Mouse (Mus musculus) yolk sac, embryonic 10.5 days (tissue): ENCODE data around the gene Mfsd6.
A peak's percentile ranks its signal among the peaks of the same experiment; 100 is the strongest.

Source experiments
- DNase-seq: peaks from one replicate; pipeline ENCODE4 v3.0.0-alpha.2; 2017; ENCODE audit warnings: low spot score

Mfsd6 gene

GRCm38 (mm10) chr1:52640266-52640665 lies 87.0 kb downstream of the Mfsd6 start:
- DNase-seq = peak; percentile 51

GRCm38 (mm10) chr1:52639090-52639489 lies 88.2 kb downstream of the Mfsd6 start:
- DNase-seq = no peak

GRCm38 (mm10) chr1:52638101-52638500 lies 89.2 kb downstream of the Mfsd6 start:
- DNase-seq = no peak

GRCm38 (mm10) chr1:52635932-52636331 lies 91.3 kb downstream of the Mfsd6 start:
- DNase-seq = no peak

GRCm38 (mm10) chr1:52634251-52634650 lies 93.0 kb downstream of the Mfsd6 start:
- DNase-seq = no peak

GRCm38 (mm10) chr1:52631570-52631969 lies 95.7 kb downstream of the Mfsd6 start:
- no peak for DNase-seq

GRCm38 (mm10) chr1:52630937-52631299 lies 96.3 kb downstream of the Mfsd6 start:
- no peak for DNase-seq

- peak; percentile 88 for DNase-seq
Measured at GRCm38 (mm10) chr1:52630248-52630936, 96.9 kb downstream of the Mfsd6 start, which contains the start of gene Nemp2. Gene Nemp2, plus strand, starts transcription at chr1:52630703.

GRCm38 (mm10) chr1:52620442-52620841 lies 106.8 kb downstream of the Mfsd6 start:
- no peak for DNase-seq

GRCm38 (mm10) chr1:52618217-52618616 lies 109.0 kb downstream of the Mfsd6 start:
- no peak for DNase-seq

GRCm38 (mm10) chr1:52608486-52608885 lies 118.8 kb downstream of the Mfsd6 start:
- DNase-seq = no peak

GRCm38 (mm10) chr1:52607700-52608099 lies 119.6 kb downstream of the Mfsd6 start:
- DNase-seq = no peak
